Mouse (Mus musculus) ES-Bruce4 (cell line): Measurements from ENCODE around the gene Abhd5. TPM values are rescaled to one million over a fixed set of nuclear protein-coding genes. Genes with fewer than 3 reads are reported as not detected.
A peak's percentile ranks its signal among the peaks of the same experiment; 100 is the strongest.

ENCODE experiments used
- H3K27ac ChIP-seq: 2 replicates; pipeline ENCODE4 v1.5.1; 2012; ENCODE audit warnings: low read length, inconsistent platforms; ENCODE audit not compliant: insufficient read depth
- H3K27me3 ChIP-seq: 2 replicates; pipeline ENCODE4 v1.6.1; 2012; ENCODE audit warnings: mild to moderate bottlenecking, low read length, inconsistent platforms; ENCODE audit not compliant: control insufficient read depth, poor library complexity, insufficient read depth, severe bottlenecking
- H3K36me3 ChIP-seq: 2 replicates; pipeline ENCODE4 v1.6.1; 2012; ENCODE audit warnings: inconsistent platforms, mild to moderate bottlenecking, low read length, moderate library complexity; ENCODE audit not compliant: control insufficient read depth, poor library complexity, insufficient read depth, severe bottlenecking
- H3K4me1 ChIP-seq: one replicate; pipeline ENCODE4 v1.8.1; 2011; ENCODE audit warnings: low read length; ENCODE audit not compliant: control insufficient read depth, insufficient read depth
- H3K4me3 ChIP-seq: 2 replicates; pipeline ENCODE4 v1.5.1; 2011; ENCODE audit warnings: low read depth, mild to moderate bottlenecking, low read length
- H3K9ac ChIP-seq: 2 replicates; pipeline ENCODE4 v1.6.1; 2012; ENCODE audit warnings: low read depth, mild to moderate bottlenecking, inconsistent platforms; ENCODE audit not compliant: poor library complexity, severe bottlenecking
- H3K9me3 ChIP-seq: replicated peaks from 2 replicates; pipeline ENCODE4 v1.6.1; 2012; ENCODE audit warnings: mild to moderate bottlenecking, low read length, inconsistent platforms; ENCODE audit not compliant: control insufficient read depth, poor library complexity, insufficient read depth, severe bottlenecking
- CTCF ChIP-seq: IDR thresholded peaks from one replicate; pipeline ENCODE4 v1.8.1; 2011; ENCODE audit warnings: low read depth, low read length
- EP300 ChIP-seq: IDR thresholded peaks from 2 replicates; pipeline ENCODE4 v1.6.1; 2011; ENCODE audit warnings: low read depth, low read length; ENCODE audit not compliant: insufficient read depth
- POLR2A ChIP-seq: IDR thresholded peaks from one replicate; pipeline ENCODE4 v1.8.1; 2011; ENCODE audit warnings: low read length; ENCODE audit not compliant: insufficient read depth
- polyA plus RNA-seq: library from polyadenylated mRNA; stranded (reverse); fragments of >200 nt; gene quantifications from 2 replicates; pipeline ENCODE4 v1.2.4, GENCODE M21; 2011; ENCODE audit warnings: low read depth; ENCODE audit not compliant: missing spikeins, insufficient read depth, insufficient read length

The Abhd5 gene
- 28.4 and 30.5 TPM in 2 replicates for polyA plus RNA-seq

DNA sequence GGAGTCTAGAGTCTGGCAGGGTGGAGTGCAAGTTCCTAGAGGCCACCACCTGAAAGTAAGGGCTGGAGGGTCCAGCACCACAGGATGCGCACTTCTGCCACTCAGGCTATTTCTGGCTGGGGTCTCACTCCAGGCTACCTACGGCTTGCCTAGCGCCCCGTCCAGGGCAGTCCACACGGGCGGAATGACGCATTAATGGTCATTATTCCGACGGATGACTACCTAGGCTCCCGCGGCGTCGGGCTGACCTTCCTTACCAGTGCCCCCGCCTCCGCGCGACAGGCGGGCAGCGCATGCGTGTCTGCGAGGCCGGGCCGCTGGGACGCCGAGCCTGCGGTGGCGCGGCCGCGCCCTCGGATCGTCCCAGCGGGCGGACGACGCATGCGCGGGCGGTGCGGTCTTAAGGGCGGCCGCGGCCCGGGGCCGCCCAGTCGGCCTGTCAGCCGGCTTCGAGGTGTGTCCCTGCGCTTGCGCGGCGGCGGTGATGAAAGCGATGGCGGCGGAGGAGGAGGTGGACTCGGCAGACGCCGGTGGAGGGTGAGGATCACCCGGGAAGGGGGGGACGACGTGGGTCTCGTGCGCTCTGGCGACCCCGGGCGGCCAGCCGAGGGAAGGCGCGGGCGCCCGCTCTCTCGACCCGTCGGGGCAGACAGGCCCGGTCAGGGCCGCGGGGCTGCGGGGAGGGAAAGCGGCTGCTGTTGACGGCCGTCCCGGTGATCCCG is at the start of gene Abhd5:
Gene Abhd5 (plus strand): TSS at position 306 of the 722 bp plus-strand sequence.
- Histone ChIP-seq H3K27ac (no peak within 1 kb of the TSS), H3K4me3 (peak within 1 kb of the TSS; percentile 81), H3K27me3 (0 out of 2 replicates have a peak, but pooled peaks cover 3% of the 10 kb centered on the region), H3K9me3 (no peaks in the 10 kb centered on the region), H3K36me3 (no peaks in the 10 kb centered on the region), H3K4me1 (no peaks in the 10 kb centered on the region), H3K9ac (peak within 1 kb of the TSS; percentile 78)
- TF ChIP-seq EP300 (no peak), POLR2A (no peak), CTCF (no peak)

DNA sequence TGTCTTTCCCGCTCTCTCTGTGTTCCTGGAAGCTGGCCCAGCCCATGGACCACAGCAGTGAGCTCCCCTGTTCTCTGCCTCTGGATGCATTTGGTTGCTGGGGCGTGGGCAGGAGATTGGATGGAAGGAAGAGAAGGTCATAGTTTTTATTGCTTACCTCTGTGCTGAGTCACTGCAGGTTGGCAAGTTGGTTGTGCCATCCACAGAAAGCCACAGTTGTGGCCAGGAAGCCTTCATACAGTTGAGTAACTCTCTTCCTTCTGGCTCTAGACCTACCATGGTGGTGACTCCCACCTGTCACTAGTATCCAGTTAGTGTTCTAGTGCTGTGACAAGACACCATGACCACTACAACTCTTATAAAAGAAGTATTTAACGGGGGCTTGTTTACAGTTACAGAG is 46.1 kb upstream of the Abhd5 start:
- TF ChIP-seq EP300 (no peak), POLR2A (no peak), CTCF (no peak)
- Histone ChIP-seq H3K9ac (no peak overlapping the region), H3K27ac (no peak overlapping the region), H3K4me1 (peaks cover 2% of the 10 kb centered on the region), H3K27me3 (no peaks in the 10 kb centered on the region), H3K4me3 (no peak overlapping the region), H3K36me3 (no peaks in the 10 kb centered on the region), H3K9me3 (no peaks in the 10 kb centered on the region)

DNA sequence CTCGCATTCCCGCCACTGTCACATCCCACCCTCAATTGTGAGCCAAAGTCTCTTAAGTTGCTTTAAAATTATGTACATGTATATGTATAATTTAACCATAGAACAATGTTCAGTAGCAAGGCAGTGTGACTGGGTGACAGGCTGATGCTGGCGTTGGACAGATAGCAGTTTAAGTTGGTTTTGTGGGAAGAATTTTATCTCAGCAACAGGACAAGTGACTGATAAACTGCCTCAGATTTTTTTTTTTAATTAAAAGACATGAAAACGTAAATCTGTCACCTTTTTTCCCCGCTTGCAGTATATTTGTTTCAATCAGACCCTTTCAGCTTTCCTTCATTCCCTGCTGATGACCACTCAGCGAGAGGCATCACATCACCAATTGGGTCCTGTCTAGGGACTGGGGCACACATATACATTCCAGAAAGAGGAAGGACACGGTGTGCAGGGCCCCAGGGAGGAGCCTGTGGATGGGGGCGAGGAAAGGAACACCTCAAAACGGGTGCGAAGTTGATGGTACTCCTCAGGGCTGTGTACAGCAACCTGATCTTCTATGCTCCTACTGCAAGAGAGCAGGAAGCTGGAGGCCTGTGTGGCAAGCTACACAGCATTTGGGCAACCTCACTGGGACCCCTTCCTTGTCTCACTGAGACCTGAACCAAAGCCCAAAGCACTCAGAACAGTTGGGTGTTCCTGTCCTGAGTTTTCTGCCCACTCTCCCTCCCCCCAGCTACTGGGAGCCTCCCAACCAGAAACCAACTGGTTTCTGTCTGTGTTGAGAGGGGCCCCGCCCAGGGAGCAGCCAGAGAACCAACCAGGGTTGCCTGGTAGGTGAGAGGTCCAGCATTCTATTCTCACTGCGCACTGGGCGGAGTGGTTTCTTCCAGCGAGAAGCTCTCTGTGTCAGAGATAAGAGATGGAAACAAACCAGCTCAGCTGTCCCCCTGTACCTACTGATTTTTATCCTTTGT is 42.1 kb upstream of the Abhd5 start:
- Histone ChIP-seq H3K4me1 (peaks cover 2% of the 10 kb centered on the region), H3K4me3 (no peak overlapping the region), H3K36me3 (no peaks in the 10 kb centered on the region), H3K9me3 (no peaks in the 10 kb centered on the region), H3K27me3 (no peaks in the 10 kb centered on the region), H3K27ac (no peak overlapping the region), H3K9ac (no peak overlapping the region)
- TF ChIP-seq CTCF (no peak), POLR2A (no peak), EP300 (no peak)

DNA sequence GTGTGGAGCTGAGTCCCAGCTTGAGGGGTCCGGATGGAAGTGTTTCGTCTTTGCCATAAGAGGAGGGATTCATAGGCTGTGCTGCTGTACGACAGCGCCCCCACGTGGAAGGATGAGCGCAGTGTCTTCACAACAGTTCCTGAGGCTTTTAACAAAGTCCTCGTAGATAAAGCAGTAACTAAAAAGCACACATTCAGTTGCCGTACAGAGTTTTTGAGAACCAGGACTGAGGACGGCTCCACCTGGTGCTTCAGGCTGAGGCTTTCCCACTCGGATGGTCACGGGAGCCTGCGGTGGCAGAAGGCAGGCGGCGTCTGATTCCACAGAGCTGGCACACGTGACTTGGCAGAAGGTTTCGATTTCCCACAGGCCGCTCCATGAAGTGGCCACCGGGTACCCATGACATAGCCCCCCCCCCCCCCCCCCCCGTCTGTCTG is 40.8 kb upstream of the Abhd5 start:
- Histone ChIP-seq H3K27ac (no peak overlapping the region), H3K36me3 (no peaks in the 10 kb centered on the region), H3K4me1 (peaks cover 2% of the 10 kb centered on the region), H3K9ac (no peak overlapping the region), H3K9me3 (no peaks in the 10 kb centered on the region), H3K27me3 (no peaks in the 10 kb centered on the region), H3K4me3 (no peak overlapping the region)
- TF ChIP-seq CTCF: peak; percentile 95
- no peak; the same call in 1 of the 2 replicates for TF ChIP-seq EP300
- no peak for TF ChIP-seq POLR2A

DNA sequence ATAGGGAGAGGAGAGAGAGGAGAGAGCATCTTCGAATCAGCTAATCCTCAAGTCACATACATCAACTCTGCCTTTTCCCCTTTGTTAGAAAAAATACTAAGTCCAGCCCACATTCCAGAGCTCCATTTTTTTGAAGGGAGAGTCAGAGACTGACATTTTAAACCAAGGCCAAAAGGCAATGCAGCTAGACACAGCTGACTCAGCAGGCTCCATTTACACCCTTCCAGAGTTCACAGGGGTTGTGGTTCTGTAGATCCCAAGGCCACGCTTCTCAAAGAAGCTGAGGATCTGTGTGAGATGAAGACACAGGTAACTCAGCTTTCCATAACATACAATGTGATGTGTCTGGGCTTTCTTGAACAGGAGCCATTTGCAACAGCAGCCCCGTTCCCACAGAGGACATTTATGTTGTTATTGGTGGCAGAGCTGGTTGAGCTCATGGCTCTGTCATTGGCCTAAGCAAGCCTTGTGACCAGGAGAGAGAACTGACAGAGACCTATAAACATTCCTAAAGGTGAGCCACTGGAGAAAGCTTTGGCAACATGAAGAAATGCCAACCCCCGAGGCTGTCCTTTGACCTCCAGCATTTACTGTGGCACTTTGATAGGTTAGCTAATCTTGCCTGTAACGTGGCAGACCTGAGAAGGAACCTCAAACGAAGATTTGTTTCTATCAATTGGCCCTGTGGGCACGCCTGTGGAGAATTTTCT is 40.2 kb upstream of the Abhd5 start:
- no peak overlapping the region for H3K9ac ChIP-seq
- no peak overlapping the region for H3K27ac ChIP-seq

More for the DNA sequence above, 40.2 kb upstream of the Abhd5 start:
- no peak overlapping the region for H3K4me3 ChIP-seq
- H3K4me1 ChIP-seq: peaks cover 2% of the 10 kb centered on the region
- no peaks in the 10 kb centered on the region for H3K36me3 ChIP-seq
- no peaks in the 10 kb centered on the region for H3K9me3 ChIP-seq
- no peak for TF ChIP-seq EP300
- no peak for TF ChIP-seq CTCF
- no peak for TF ChIP-seq POLR2A
- no peaks in the 10 kb centered on the region for H3K27me3 ChIP-seq
